Mouse (Mus musculus) E14TG2a.4 (cell line): ENCODE data around the gene Bap1.

Source experiments
- H3K27me3 ChIP-seq: 2 replicates; pipeline ENCODE4 v1.6.1; 2014; ENCODE audit warnings: low read length, control low read depth; ENCODE audit not compliant: insufficient read depth
- H3K36me3 ChIP-seq: 2 replicates; pipeline ENCODE4 v1.6.1; 2014; ENCODE audit warnings: low read length, control low read depth; ENCODE audit not compliant: insufficient read depth
- H3K4me1 ChIP-seq: replicated peaks from 2 replicates; pipeline ENCODE4 v1.6.1; 2014; ENCODE audit warnings: low read depth, low read length, control low read depth
- H3K4me3 ChIP-seq: replicated peaks from 2 replicates; pipeline ENCODE4 v1.5.1; 2014; ENCODE audit warnings: mild to moderate bottlenecking, low read length
- H3K9me3 ChIP-seq: 2 replicates; pipeline ENCODE4 v1.6.1; 2014; ENCODE audit warnings: low read length, control low read depth
- CTCF ChIP-seq: conservative IDR thresholded peaks from 2 replicates; pipeline ENCODE4 v1.5.1; 2014; ENCODE audit warnings: low read length
- NANOG ChIP-seq: IDR thresholded peaks from 2 replicates; pipeline ENCODE4 v1.6.1; 2014; ENCODE audit warnings: borderline replicate concordance, low read length, mixed read lengths
- POU5F1 ChIP-seq: IDR thresholded peaks from 2 replicates; pipeline ENCODE4 v1.6.1; 2014; ENCODE audit warnings: low read length, borderline replicate concordance

Bap1 gene

GRCm38 (mm10) chr14:31232404-31233069 lies 18.7 kb upstream of the Bap1 start:
- Histone ChIP-seq H3K36me3 (no peaks in the 10 kb centered on the region), H3K9me3 (no peaks in the 10 kb centered on the region), H3K4me1 (peaks cover 35% of the 10 kb centered on the region), H3K4me3 (no peak overlapping the region), H3K27me3 (peaks cover 60% of the 10 kb centered on the region)
- TF ChIP-seq CTCF (no peak), POU5F1 (no peak), NANOG (no peak)

GRCm38 (mm10) chr14:31233070-31233995 lies 17.9 kb upstream of the Bap1 start:
- no peak overlapping the region for H3K4me3 ChIP-seq
- H3K4me1 ChIP-seq, result peaks cover 27% of the 10 kb centered on the region
- no peaks in the 10 kb centered on the region for H3K9me3 ChIP-seq
- peaks cover 56% of the 10 kb centered on the region for H3K27me3 ChIP-seq
- H3K36me3 ChIP-seq, result no peaks in the 10 kb centered on the region
- TF ChIP-seq NANOG (no peak), POU5F1 (no peak), CTCF (no peak)

GRCm38 (mm10) chr14:31233996-31234591 lies 17.2 kb upstream of the Bap1 start:
- peak overlapping the region; percentile 60 for H3K4me3 ChIP-seq
- peaks cover 19% of the 10 kb centered on the region for H3K4me1 ChIP-seq
- H3K27me3 ChIP-seq, result peaks cover 55% of the 10 kb centered on the region
- no peaks in the 10 kb centered on the region for H3K9me3 ChIP-seq
- TF ChIP-seq NANOG (no peak), POU5F1 (no peak), CTCF (peak; percentile 78)
- H3K36me3 ChIP-seq, result no peaks in the 10 kb centered on the region

- H3K9me3 ChIP-seq, result no peaks in the 10 kb centered on the region
- no peaks in the 10 kb centered on the region for H3K36me3 ChIP-seq
- H3K4me3 ChIP-seq, result no peak overlapping the region
- H3K4me1 ChIP-seq, result peaks cover 22% of the 10 kb centered on the region
- H3K27me3 ChIP-seq, result peaks cover 28% of the 10 kb centered on the region
- TF ChIP-seq CTCF (no peak), NANOG (no peak), POU5F1 (no peak)
Observed at GRCm38 (mm10) chr14:31237101-31237882, 14.0 kb upstream of the Bap1 start.

- H3K9me3 ChIP-seq, result no peaks in the 10 kb centered on the region
- H3K4me1 ChIP-seq, result peaks cover 5% of the 10 kb centered on the region; the same call in 1 of the 2 replicates
- TF ChIP-seq CTCF (no peak), POU5F1 (no peak), NANOG (no peak)
- H3K36me3 ChIP-seq, result no peaks in the 10 kb centered on the region
- no peak overlapping the region for H3K4me3 ChIP-seq
- H3K27me3 ChIP-seq, result peaks cover 18% of the 10 kb centered on the region
Observed at GRCm38 (mm10) chr14:31240528-31240927, 10.7 kb upstream of the Bap1 start.

GRCm38 (mm10) chr14:31244777-31245176 lies 6.5 kb upstream of the Bap1 start:
- peaks cover 17% of the 10 kb centered on the region for H3K27me3 ChIP-seq
- H3K4me1 ChIP-seq, result peaks cover 5% of the 10 kb centered on the region; the same call in 1 of the 2 replicates
- H3K36me3 ChIP-seq, result no peaks in the 10 kb centered on the region
- no peak overlapping the region for H3K4me3 ChIP-seq
- TF ChIP-seq CTCF (no peak), POU5F1 (no peak), NANOG (no peak)
- H3K9me3 ChIP-seq, result no peaks in the 10 kb centered on the region

GRCm38 (mm10) chr14:31245946-31246345 lies 5.3 kb upstream of the Bap1 start:
- Histone ChIP-seq H3K27me3 (peaks cover 25% of the 10 kb centered on the region), H3K4me3 (no peak overlapping the region), H3K4me1 (peaks cover 8% of the 10 kb centered on the region), H3K36me3 (no peaks in the 10 kb centered on the region), H3K9me3 (no peaks in the 10 kb centered on the region)
- TF ChIP-seq NANOG (no peak), CTCF (no peak), POU5F1 (no peak)

- Histone ChIP-seq H3K4me1 (peaks cover 21% of the 10 kb centered on the region), H3K27me3 (peaks cover 25% of the 10 kb centered on the region), H3K4me3 (no peak overlapping the region), H3K36me3 (peaks cover 10% of the 10 kb centered on the region), H3K9me3 (no peaks in the 10 kb centered on the region)
- TF ChIP-seq POU5F1, result no peak
Observed at GRCm38 (mm10) chr14:31248396-31248795, 2.9 kb upstream of the Bap1 start.
